Mouse (Mus musculus) MEL (cell line): ENCODE data around the gene Uevld.

Experiments
- CTCF ChIP-seq, 3 experiments: IDR thresholded peaks in 2 of 3; conservative IDR thresholded peaks in 1 of 3; 2 replicates each; pipeline ENCODE4 v1.5.1; 2011 to 2012; ENCODE audit warnings: low read length in 3 of 3, low read depth in 2 of 3, mild to moderate bottlenecking in 2 of 3, improper control_type of control experiment in 1 of 3, inconsistent platforms in 1 of 3, mixed read lengths in 1 of 3, moderate library complexity in 1 of 3; ENCODE audit not compliant: control insufficient read depth in 1 of 3, insufficient read depth in 1 of 3, poor library complexity in 1 of 3, severe bottlenecking in 1 of 3
- POLR2A ChIP-seq, 2 experiments: IDR thresholded peaks; 2 replicates each; pipeline ENCODE4 v1.6.1; 2011 to 2012; ENCODE audit warnings: low read length in 2 of 2, mild to moderate bottlenecking in 2 of 2, control low read depth in 1 of 2, improper control_type of control experiment in 1 of 2, low read depth in 1 of 2, moderate library complexity in 1 of 2; ENCODE audit not compliant: control insufficient read depth in 1 of 2, insufficient read depth in 1 of 2, poor library complexity in 1 of 2

DNA sequence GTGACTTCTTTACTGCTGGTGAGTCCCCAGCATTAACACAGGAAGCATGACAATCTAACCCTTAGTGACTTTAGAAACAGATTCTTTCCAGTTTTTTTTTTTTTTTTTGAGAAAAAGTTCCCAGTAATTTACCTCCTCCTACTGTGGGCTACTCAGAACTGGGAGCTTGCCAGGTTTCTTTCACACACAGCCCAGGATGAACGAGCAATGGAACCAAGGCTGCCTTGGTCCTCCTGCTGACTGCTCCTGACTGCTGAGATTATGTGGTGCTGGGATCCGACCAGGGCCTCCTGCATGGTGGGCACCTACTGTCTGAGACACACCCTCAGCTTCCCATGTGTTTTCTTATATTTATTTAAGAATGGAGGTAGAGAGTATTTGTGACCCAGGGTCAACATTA is 28.7 kb upstream of the Uevld start:
- TF ChIP-seq CTCF (IDR thresholded peaks at IDR 0.05 in 2 of 3, conservative IDR thresholded peaks at IDR 0.05 in 1 of 3; ENCODE audit: control insufficient read depth in 1 of 3, insufficient read depth in 1 of 3, low read depth in 2 of 3, low read length in 3 of 3, poor library complexity in 1 of 3, severe bottlenecking in 1 of 3) (no peak), POLR2A (IDR thresholded peaks at IDR 0.05; ENCODE audit: control insufficient read depth in 1 of 2, insufficient read depth in 1 of 2, low read depth in 1 of 2, low read length in 2 of 2, poor library complexity in 1 of 2) (no peak)
